Mouse (Mus musculus) hindbrain, embryonic 10.5 days (tissue): ENCODE measurements at regions not wholly inside any gene's neighbourhood (a gene's known extent, or its start where the extent isn't known, plus 50 kb on each side); places are given as distances from the start of the nearest gene placed in this dataset.

Experiments used
- DNase-seq: peaks from one replicate; pipeline ENCODE4 v3.0.0-alpha.2; 2017; ENCODE audit warnings: low spot score
- H3K27ac ChIP-seq: fragments of 300-500 bp; sonication (generic); 2 replicates; pipeline ENCODE4 v1.5.1; 2016; ENCODE audit warnings: mild to moderate bottlenecking, moderate library complexity
- H3K27me3 ChIP-seq: fragments of 300-500 bp; sonication (generic); 2 replicates; pipeline ENCODE4 v1.6.1; 2016; ENCODE audit warnings: mild to moderate bottlenecking; ENCODE audit not compliant: poor library complexity, insufficient read depth, severe bottlenecking
- H3K36me3 ChIP-seq: fragments of 300-500 bp; sonication (generic); 2 replicates; pipeline ENCODE4 v1.6.1; 2016; ENCODE audit warnings: mild to moderate bottlenecking, moderate library complexity
- H3K4me1 ChIP-seq: fragments of 300-500 bp; sonication (generic); replicated peaks from 2 replicates; pipeline ENCODE4 v1.6.1; 2016; ENCODE audit warnings: mild to moderate bottlenecking
- H3K4me3 ChIP-seq: fragments of 300-500 bp; sonication (generic); 2 replicates; pipeline ENCODE4 v1.5.1; 2016; ENCODE audit warnings: mild to moderate bottlenecking, moderate library complexity
- H3K9me3 ChIP-seq: fragments of 300-500 bp; sonication (generic); 2 replicates; pipeline ENCODE4 v1.6.1; 2016; ENCODE audit warnings: mild to moderate bottlenecking, moderate library complexity
- WGBS: fragments of 180-500 bp; shearing (Covaris S2); methylation state at CpG from one replicate; pipeline ENCODE4 v1.1.7; 2016; 5-methylcytosine and 5-hydroxymethylcytosine counted together

DNA sequence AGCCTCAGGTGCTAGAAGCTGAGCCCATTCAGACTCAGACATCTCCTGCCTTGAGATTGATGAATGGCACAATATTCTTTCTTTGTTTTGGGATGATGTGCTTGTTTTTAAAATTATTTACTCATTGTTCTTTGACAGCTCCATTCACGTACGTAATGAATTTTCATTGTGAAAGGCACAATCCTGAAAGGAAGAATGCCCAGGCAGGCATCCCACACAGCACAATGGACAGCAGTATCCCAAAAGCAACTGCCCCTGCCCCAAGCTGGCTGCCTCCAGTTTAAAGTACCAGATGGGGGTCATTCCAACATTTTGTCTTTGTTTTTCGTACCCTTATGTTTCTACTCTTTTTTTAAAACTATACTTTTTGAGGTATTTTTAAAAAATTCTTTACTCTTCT lies 210.9 kb upstream of the St8sia2 start:
- 49% methylated on average over 3 of the region's 3 CpGs for WGBS
- Histone ChIP-seq H3K27me3 (no peaks in the 10 kb centered on the region), H3K36me3 (no peaks in the 10 kb centered on the region), H3K4me3 (no peak overlapping the region), H3K9me3 (no peaks in the 10 kb centered on the region), H3K4me1 (peaks cover 13% of the 10 kb centered on the region), H3K27ac (peak overlapping the region; percentile 62; the same call in 1 of the 2 replicates)
- no peak for DNase-seq

DNA sequence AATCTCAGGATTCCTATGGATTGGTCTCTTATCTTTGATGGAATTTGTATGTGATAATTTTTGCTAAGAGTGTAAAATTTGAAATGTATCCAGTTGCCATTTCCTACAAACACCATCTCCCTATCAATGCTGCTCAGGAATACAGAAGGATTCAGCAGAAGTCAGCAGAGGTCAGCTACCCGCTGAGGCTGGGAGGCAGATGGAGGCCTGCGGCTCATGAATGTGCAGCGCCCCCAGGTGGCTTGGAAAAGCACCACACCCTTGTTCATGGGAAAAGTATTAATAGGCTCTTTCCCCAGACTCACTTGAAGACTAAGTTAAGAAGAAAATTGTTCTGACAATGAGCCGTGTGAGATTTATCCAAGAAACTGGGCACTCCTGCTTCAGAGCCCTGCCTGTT lies 187.2 kb upstream of the St8sia2 start:
- H3K4me1 ChIP-seq = no peaks in the 10 kb centered on the region
- peak; percentile 50 for DNase-seq
- no peaks in the 10 kb centered on the region for H3K36me3 ChIP-seq
- no peaks in the 10 kb centered on the region for H3K27me3 ChIP-seq
- 33% methylated on average over 4 of the region's 4 CpGs for WGBS
- no peaks in the 10 kb centered on the region for H3K9me3 ChIP-seq
- no peak overlapping the region for H3K27ac ChIP-seq
- H3K4me3 ChIP-seq = no peak overlapping the region

DNA sequence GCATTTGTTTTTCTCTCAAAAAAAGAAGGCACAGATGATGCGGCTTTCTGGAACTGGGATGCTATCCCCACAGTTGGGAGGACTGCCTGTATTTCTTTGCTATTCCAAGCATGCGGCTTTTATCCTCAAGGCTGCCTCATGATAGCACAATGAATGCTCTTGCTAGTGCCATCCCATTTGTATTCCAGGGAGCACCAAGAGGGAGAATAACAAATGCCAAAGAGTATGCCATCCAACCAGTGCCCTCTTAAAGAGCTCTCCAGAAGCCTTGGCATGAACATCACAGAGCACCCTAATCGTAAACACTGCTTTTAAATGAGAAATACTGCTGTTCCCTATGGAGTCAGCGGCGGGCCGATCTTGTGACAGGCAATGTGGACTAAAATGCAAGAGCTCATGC lies 185.3 kb upstream of the St8sia2 start:
- WGBS = 94% methylated on average over 6 of the region's 6 CpGs
- Histone ChIP-seq H3K4me3 (no peak overlapping the region), H3K4me1 (no peaks in the 10 kb centered on the region), H3K9me3 (no peaks in the 10 kb centered on the region), H3K36me3 (no peaks in the 10 kb centered on the region), H3K27ac (no peak overlapping the region), H3K27me3 (no peaks in the 10 kb centered on the region)
- no peak for DNase-seq

DNA sequence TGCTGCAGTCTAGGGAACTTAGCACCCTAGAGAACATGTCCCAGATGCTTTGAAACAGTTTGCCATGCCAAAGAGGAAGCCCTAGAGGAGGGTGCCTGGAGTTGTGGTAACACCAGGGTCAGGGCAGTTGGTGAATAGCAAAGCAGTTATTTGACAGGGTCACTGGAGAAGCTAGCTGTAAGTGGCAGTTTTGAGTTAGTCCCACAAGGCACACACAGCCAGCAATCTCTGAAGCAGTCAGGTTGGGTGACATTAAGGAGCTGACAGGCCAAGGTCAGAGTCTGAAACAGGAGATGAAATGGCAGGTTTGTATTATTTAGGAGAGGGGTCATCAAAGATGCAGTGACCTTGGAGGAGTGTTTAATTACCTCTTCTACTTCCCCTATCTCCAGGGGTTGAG lies 171.2 kb upstream of the St8sia2 start:
- Histone ChIP-seq H3K4me3 (no peak overlapping the region), H3K4me1 (peaks cover 3% of the 10 kb centered on the region; the same call in 1 of the 2 replicates), H3K27ac (no peak overlapping the region), H3K9me3 (no peaks in the 10 kb centered on the region), H3K36me3 (no peaks in the 10 kb centered on the region), H3K27me3 (no peaks in the 10 kb centered on the region)
- no peak for DNase-seq

DNA sequence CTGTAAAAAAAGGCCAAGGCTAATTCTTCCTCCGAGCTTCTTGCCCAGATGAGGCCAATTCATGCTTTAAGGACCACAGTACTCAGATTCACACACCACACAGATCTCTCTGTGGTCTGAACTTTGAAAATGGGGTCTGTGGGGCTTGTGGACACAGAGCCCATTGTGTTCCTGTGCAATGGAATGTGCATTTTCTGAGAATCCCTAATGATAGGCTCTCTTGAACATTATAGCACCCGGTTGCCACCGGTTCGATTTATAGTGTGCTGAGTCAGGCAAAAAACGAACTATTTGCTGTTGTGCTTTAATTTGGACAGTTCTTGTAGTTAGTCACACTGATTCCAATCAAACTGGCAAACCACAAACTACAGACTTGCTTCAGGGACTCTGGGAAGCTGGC lies 160.7 kb upstream of the St8sia2 start:
- no peaks in the 10 kb centered on the region for H3K36me3 ChIP-seq
- no peak for DNase-seq
- H3K9me3 ChIP-seq = no peaks in the 10 kb centered on the region
- WGBS = 85% methylated on average over 5 of the region's 5 CpGs
- H3K27me3 ChIP-seq = no peaks in the 10 kb centered on the region
- peaks cover 12% of the 10 kb centered on the region for H3K4me1 ChIP-seq
- no peak overlapping the region for H3K27ac ChIP-seq
- no peak overlapping the region for H3K4me3 ChIP-seq

DNA sequence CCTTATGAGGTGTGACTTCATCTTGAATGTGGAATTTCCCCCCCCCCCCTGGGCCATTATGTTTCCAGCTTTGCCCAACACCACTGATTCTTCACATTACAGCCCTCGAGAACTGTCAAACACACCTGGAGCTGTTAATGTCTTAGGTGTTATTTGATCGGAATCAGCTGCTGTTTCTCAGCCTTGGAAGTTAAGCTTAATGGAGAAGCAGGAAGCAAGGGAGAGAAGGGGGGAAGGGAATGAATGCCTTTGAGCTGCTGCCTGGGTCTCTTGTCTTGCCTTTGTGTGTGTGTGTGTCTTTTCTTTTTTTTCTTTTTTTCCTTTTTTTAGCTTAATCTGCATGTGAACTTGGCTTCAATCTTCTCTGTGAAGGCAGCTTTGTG lies 159.7 kb upstream of the St8sia2 start:
- 62% methylated on average over 2 of the region's 2 CpGs for WGBS
- H3K27me3 ChIP-seq = no peaks in the 10 kb centered on the region
- no peak overlapping the region for H3K27ac ChIP-seq
- peaks cover 12% of the 10 kb centered on the region for H3K4me1 ChIP-seq
- no peak overlapping the region for H3K4me3 ChIP-seq
- H3K36me3 ChIP-seq = no peaks in the 10 kb centered on the region
- no peak for DNase-seq
- no peaks in the 10 kb centered on the region for H3K9me3 ChIP-seq

DNA sequence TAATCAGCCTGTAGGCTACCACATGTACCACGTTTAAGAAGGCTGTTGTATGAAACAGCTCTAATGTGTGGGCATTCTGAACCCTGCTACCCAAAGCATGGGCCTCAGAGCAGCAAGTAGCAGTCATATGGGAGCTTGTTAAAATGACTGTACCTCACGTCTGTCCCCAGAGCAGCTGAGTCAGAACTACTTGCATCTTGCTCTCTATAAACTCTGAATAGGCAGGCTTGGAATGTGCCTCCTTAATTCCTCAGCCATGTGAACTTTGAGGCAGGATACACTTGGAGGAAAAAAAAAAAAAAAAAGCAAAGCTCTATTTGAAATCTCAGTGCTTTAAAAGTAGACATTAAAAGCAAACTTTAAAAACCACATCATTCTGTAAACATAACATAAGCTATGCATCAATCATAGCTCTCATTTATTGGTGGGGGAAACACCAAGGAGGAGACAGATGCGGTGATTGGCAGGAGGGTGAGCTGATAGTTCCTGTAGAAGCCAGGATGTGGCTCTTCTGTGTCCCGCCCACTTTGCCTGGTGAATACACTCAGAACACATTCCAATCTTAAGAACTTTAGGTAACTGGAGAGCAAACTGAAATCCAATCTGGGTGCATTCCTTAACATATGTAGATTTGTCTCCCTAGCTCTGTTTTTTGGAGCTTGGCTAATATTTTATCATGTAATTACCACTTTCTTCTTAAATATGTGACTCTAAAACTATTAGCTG lies 159.2 kb upstream of the St8sia2 start:
- Histone ChIP-seq H3K36me3 (no peaks in the 10 kb centered on the region), H3K27me3 (no peaks in the 10 kb centered on the region), H3K27ac (no peak overlapping the region), H3K4me1 (peaks cover 12% of the 10 kb centered on the region), H3K4me3 (no peak overlapping the region), H3K9me3 (no peaks in the 10 kb centered on the region)
- DNase-seq = no peak
- WGBS = 81% methylated on average over 4 of the region's 4 CpGs

DNA sequence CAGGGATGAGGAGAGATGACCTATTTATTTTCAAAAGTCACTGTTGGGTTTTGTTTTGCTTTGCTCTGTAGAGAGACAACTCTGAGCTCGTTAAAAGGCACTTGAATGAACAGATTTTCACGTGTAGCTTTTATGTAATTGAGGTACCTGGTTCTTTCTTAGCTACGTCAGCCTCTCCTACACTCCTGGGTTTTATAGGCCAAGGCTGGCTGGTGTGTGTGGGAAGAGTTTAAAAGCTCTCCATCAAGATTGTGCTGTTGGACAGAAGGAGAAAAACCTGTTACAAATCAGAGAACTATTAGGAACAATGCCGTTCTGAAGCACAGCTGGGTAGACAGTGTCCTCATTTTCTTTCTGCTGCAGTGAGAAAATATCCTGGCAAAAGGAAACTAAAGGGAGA lies 138.1 kb upstream of the St8sia2 start:
- no peak overlapping the region for H3K27ac ChIP-seq
- H3K4me3 ChIP-seq = no peak overlapping the region
- 74% methylated on average over 4 of the region's 4 CpGs for WGBS
- no peaks in the 10 kb centered on the region for H3K36me3 ChIP-seq
- H3K9me3 ChIP-seq = no peaks in the 10 kb centered on the region
- no peaks in the 10 kb centered on the region for H3K4me1 ChIP-seq
- DNase-seq = no peak
- H3K27me3 ChIP-seq = no peaks in the 10 kb centered on the region

DNA sequence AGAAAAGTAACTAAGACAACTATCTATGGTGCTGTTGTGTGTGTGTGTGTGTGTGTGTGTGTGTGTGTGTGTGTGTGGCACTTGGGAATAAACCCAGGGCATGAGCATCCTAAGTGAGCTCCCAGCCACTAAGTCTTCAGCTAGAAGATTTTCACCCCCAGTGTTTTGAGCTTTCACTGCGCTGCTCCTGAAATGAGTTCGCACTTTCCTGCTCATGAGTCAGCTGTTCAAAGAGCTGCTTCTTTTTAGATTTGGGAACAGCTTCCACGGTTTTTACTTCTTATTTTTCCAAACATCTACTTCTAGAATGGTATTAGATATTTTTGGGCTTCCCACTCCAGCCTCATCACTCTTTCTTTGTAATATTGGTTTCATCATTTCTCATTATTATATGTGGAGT lies 129.7 kb upstream of the St8sia2 start:
- no peak overlapping the region for H3K27ac ChIP-seq
- no peak overlapping the region for H3K4me3 ChIP-seq
- H3K9me3 ChIP-seq = no peaks in the 10 kb centered on the region
- WGBS = 89% methylated on average over 3 of the region's 3 CpGs
- H3K4me1 ChIP-seq = no peaks in the 10 kb centered on the region
- H3K36me3 ChIP-seq = no peaks in the 10 kb centered on the region
- no peak for DNase-seq
- H3K27me3 ChIP-seq = no peaks in the 10 kb centered on the region

DNA sequence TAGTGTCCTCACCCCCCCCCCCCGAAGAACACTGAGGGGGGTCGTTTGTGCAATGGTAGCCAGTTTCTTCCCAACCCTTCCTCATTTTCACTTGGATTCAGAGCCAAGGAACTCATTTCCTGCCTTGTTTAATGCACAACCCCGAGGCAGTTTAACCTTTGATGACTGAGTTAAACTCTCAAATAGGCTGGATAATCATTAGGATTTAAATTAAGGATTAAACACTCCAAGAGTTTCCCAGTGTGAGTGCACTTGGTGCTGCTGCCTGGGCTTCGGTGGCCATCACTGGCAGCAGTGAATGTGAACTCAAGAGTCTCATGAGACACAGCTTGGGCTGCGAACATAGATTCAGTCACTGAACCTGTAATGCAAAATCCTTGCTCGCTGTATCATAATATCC lies 124.7 kb upstream of the St8sia2 start:
- 72% methylated on average over 6 of the region's 6 CpGs for WGBS
- Histone ChIP-seq H3K27ac (no peak overlapping the region), H3K4me1 (no peaks in the 10 kb centered on the region), H3K36me3 (no peaks in the 10 kb centered on the region), H3K27me3 (no peaks in the 10 kb centered on the region), H3K4me3 (no peak overlapping the region), H3K9me3 (no peaks in the 10 kb centered on the region)
- DNase-seq = no peak

DNA sequence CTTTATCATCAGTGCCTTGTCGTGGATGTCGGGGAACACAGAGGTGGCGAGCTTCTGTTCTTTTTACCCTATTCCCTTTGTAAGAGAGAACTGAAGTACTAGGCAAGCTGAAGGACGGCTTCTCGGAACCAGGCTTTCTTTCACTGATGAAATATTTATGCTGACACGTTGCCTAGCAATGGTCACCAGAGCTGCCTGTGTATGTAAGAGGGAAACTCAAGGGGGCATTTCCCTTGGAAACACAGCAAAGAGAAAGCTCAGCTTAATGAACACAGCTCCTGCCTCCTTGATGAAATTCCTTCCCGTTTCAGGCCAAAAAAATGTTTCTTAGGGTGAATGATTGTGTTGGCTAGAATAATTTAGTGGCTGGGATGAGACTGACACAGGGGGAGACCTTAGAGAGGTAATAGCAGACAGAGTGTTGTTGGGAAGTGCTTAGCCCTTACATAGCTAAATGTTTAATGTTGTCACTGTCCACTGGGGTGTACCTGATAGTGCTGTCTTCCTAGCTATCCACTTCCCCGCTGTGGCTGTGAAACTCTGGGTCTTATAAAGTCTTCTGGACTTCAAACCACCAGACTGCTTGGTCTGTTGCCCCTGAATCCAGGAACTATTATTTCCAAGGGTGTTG lies 116.8 kb upstream of the St8sia2 start:
- Histone ChIP-seq H3K36me3 (no peaks in the 10 kb centered on the region), H3K4me1 (peaks cover 24% of the 10 kb centered on the region), H3K4me3 (no peak overlapping the region), H3K9me3 (no peaks in the 10 kb centered on the region), H3K27ac (peak overlapping the region; percentile 73), H3K27me3 (peaks cover under 1% of the 10 kb centered on the region; the same call in 1 of the 2 replicates)
- WGBS = 33% methylated on average over 8 of the region's 8 CpGs
- DNase-seq = peak; percentile 43

DNA sequence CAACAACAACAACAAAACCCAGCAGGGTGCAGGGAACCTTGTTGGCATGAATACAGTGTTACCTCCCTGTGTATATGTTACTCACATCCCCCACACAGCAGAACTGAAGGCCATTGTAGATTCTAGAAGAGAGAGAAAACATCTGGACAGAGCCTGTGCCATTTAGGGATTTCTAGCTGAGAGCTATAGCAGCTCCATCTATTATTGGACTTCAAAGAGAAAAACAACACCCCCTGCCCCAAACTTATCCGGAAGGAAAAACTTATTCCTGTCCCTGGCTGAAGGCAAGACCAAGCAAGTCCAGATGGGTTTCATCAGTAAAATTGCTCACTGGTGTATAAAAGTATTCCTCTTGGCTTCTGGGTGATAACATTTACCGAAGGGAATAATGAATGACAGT lies 98.6 kb upstream of the St8sia2 start:
- 78% methylated on average over 2 of the region's 2 CpGs for WGBS
- 0 out of 2 replicates have a peak, but pooled peaks cover 4% of the 10 kb centered on the region for H3K4me1 ChIP-seq
- H3K9me3 ChIP-seq = no peaks in the 10 kb centered on the region
- no peak overlapping the region for H3K27ac ChIP-seq
- no peaks in the 10 kb centered on the region for H3K27me3 ChIP-seq
- no peaks in the 10 kb centered on the region for H3K36me3 ChIP-seq
- H3K4me3 ChIP-seq = no peak overlapping the region
- no peak for DNase-seq

DNA sequence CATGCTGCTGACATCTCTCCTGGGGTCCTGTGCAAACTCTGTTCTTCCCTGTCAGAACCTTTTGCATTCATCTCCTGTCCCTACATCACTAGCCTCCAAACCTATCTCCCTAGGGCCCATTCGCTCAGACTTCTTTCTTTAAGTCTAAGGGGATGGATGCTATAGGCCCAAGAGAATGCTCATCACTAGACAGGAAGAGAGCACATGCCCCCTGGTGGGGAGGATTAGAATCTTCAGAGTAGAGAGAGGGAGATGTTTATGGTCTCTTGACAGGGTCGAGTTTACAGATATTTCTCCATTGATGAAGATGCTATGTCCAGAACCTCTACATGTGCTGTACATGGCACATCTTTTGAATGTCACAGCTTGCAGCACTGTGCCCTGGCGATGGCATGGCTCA lies 94.9 kb upstream of the St8sia2 start:
- no peak overlapping the region for H3K4me3 ChIP-seq
- H3K36me3 ChIP-seq = no peaks in the 10 kb centered on the region
- H3K27me3 ChIP-seq = no peaks in the 10 kb centered on the region
- no peaks in the 10 kb centered on the region for H3K9me3 ChIP-seq
- no peak overlapping the region for H3K27ac ChIP-seq
- 71% methylated on average over 3 of the region's 3 CpGs for WGBS
- H3K4me1 ChIP-seq = no peaks in the 10 kb centered on the region
- DNase-seq = no peak
